Mouse (Mus musculus) cortical plate, adult 2 months (tissue): ENCODE results near the gene Dhrs7b. TPM values are rescaled to one million over a fixed set of nuclear protein-coding genes. Genes with fewer than 3 reads are reported as not detected.
"Not testable (repeated sequence)": the region's sequence is repeated elsewhere in the genome, so short reads cannot be mapped to it uniquely, and the experiment has no call there.

Experiments used
- H3K27ac ChIP-seq: fragments of 200-500 bp; 2 replicates; pipeline ENCODE4 v1.5.1; 2012; ENCODE audit warnings: low read length, control low read depth, inconsistent platforms; ENCODE audit not compliant: insufficient read depth
- H3K4me1 ChIP-seq: fragments of 200-500 bp; 2 replicates; pipeline ENCODE4 v1.6.1; 2011; ENCODE audit warnings: low read length; ENCODE audit not compliant: control insufficient read depth, insufficient read depth
- H3K4me3 ChIP-seq: fragments of 200-500 bp; 2 replicates; pipeline ENCODE4 v1.5.1; 2011; ENCODE audit warnings: mild to moderate bottlenecking, low read length, control low read depth; ENCODE audit not compliant: insufficient read depth
- CTCF ChIP-seq: fragments of 200-500 bp; IDR thresholded peaks from 2 replicates; pipeline ENCODE4 v1.5.1; 2011; ENCODE audit warnings: mild to moderate bottlenecking, control low read depth, low read length; ENCODE audit not compliant: insufficient read depth; ENCODE audit errors: extremely low read depth
- POLR2A ChIP-seq: fragments of 200-500 bp; IDR thresholded peaks from 2 replicates; pipeline ENCODE4 v1.6.1; 2011; ENCODE audit warnings: mild to moderate bottlenecking, low read length, control low read depth; ENCODE audit not compliant: insufficient read depth; ENCODE audit errors: extremely low read depth
- polyA plus RNA-seq: library from polyadenylated mRNA; depleted of rRNA; stranded (reverse); fragments of >200 nt; gene quantifications from 2 replicates; pipeline ENCODE4 v1.2.3, GENCODE M21; 2012

The Dhrs7b gene
- polyA plus RNA-seq, 1 experiment = 20.6 TPM

DNA sequence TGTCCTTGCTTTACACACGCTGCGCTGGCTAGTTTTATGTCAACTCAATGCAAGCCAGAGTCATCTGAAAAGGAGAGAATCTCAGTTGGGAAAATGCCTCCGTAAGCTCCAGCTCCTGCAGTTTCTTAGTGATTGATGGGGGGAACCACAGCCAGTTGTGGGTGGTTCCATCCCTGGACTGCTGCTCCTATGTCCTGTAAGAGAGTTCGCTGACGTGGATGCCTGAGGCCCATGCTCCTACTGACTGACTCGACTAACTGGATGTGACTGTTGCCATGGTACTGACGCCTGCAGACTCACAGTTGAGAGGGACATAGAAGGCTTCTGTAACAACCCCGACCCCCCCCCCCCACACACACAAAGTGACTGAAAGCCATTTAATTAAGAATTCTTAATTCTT, 37.5 kb downstream of the Dhrs7b start:
- Histone ChIP-seq H3K27ac (no peak overlapping the region), H3K4me3 (no peak overlapping the region), H3K4me1 (peaks cover 9% of the 10 kb centered on the region; the same call in 1 of the 2 replicates)
- TF ChIP-seq POLR2A = no peak
- no peak for TF ChIP-seq CTCF

DNA sequence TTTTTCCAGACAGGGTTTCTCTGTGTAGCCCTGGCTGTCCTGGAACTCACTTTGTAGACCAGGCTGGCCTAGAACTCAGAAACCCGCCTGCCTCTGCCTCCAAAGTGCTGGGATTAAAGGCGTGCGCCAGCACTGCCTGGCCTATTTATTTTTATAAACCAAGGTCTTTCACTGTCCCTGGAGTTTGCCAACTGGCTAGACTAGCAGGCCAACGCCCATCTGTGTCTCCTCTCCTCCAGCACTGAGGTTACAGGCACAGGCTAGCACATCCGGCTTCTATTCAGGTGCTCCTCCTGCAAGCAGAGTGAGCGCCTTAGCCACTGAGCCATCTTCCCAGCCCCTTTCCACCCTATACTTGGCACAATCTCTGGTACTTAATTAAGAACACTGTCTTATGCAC, 39.0 kb downstream of the Dhrs7b start:
- not testable (repeated sequence) for H3K27ac ChIP-seq, H3K4me3 ChIP-seq
- peaks cover 13% of the 10 kb centered on the region for H3K4me1 ChIP-seq

DNA sequence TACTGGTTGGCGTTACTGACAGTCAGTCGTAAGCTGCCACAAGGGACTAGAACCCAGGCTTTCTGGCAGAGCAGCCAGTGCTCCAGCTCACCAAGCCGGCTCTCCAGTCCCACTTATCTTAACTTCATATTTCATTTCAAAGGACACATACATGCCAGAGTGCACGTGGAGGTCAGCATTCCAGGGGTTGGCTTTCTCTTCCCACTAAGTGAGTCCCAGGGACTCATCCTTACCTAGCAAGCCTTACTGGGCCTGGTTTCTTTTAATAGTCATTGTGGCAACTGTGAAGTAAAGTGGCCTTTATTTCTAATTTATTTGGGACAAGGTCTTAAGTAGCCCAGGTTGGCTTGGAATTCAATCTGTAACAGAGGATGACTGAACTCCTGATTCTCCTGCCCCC, 41.0 kb downstream of the Dhrs7b start:
- H3K4me3 ChIP-seq = no peak overlapping the region
- no peak overlapping the region for H3K27ac ChIP-seq
- peaks cover 13% of the 10 kb centered on the region for H3K4me1 ChIP-seq
- no peak for TF ChIP-seq CTCF
- TF ChIP-seq POLR2A = no peak

DNA sequence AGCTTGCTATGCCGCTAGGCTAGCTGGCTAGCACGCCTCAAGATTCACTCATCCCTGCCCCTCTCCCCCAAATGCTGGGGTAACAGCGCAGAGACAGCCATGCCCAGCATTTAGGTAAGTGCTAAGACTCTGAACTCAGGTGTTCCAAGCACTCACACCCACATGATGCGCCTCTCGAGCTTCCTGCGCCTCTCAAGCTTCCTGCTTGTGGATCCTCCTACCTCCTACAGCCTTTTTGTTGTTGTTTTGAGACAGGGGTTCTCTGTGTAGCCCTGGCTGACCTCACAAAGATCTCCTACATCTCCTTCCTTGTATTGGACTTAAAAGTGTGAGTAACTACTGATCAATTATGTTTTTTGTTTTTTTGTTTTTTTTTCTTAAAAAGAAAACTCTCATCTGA, 42.7 kb downstream of the Dhrs7b start:
- no peak overlapping the region for H3K4me3 ChIP-seq
- TF ChIP-seq CTCF (no peak), POLR2A (no peak)
- no peak overlapping the region for H3K27ac ChIP-seq
- H3K4me1 ChIP-seq = peaks cover 15% of the 10 kb centered on the region

DNA sequence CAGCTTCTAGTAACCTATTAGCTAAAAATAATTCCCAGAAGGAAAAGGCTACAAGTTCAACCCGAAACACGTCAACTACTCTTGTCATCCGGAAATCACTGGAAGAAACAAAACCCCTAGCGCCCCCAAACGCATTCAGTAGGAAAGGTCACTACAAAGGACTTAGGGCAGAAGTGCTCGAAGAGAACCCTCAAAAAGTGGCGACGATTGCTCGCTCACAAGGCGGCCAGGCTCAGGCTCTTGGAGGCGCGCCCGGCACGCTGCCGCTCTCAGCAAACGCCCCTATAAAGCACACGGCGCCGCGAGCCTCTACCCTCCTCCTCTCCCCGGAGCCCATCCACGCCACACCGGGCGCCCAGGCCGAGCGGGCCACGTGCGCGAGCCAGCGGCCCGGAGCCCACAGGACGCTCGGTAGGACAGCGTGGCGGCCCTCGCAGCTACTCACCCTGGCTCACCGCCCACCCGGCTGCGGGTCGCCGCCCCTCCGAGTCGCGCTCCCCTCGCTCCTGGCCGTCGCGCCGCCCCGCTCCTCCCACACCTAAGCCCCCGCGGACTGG, 47.7 kb downstream of the Dhrs7b start:
- H3K4me1 ChIP-seq = peaks cover 9% of the 10 kb centered on the region
- peak overlapping the region; percentile 30; the same call in 1 of the 2 replicates for H3K27ac ChIP-seq
- TF ChIP-seq CTCF (no peak), POLR2A (no peak)
- peak overlapping the region; percentile 66 for H3K4me3 ChIP-seq

DNA sequence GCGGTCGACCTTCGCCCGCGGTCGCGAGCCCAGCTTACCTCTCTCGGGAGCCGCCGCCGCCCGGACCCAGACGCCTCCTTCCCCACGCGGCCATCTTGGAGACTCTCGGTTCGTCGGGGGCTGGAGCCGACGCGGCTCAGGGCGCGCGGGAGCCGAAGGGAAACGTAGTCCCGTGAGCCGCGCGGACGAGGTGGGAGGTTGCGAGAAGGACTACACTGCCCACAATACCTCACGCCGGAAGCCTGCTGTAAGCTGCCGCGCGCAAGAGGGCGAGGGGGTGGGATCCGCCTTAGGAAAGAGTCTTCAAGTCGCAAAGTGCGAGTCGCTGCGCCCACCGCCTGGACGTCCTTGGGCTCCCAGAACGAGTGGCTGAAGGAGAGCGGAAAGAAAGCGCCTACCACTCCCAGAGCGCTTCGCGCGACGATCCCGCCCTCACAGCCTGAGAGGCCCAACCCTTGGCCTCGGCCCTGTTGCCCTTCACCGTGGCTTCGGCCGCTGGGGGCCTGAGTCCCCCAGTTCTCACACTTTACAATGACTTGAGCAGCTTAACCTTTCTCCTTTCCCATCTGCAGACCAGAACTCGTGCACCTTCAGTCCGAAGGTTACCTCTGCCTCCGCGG, 48.4 kb downstream of the Dhrs7b start, which contains the start of gene Tmem11:
Tmem11 (minus strand) TSS at position 598 of the 620 bp plus-strand sequence.
- Histone ChIP-seq H3K4me3 (peak within 1 kb of the TSS; percentile 66), H3K27ac (peak within 1 kb of the TSS; percentile 82), H3K4me1 (peaks cover 9% of the 10 kb centered on the region)
- no peak for TF ChIP-seq CTCF
- peak; percentile 87; the same call in 1 of the 2 replicates for TF ChIP-seq POLR2A

DNA sequence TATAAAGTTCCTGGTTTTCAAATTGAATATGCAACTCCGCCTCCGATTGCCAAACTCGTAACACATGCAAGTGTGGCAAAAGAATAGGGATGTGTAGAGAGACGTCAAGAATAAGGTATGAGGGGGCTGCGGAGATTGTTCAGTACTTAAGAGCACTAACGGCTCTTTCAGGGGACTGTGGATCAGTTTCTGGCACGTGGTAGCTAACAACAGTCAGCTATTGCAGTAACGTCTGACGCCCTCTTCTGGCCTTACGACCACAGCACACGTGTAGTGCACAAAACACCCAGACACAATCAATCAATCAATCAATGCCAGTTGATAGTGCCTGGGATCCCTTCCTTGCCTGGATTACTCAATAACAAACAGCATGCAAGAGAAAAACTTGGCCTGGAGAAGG, 49.0 kb downstream of the Dhrs7b start:
- Histone ChIP-seq H3K4me1 (peaks cover 7% of the 10 kb centered on the region), H3K4me3 (peak overlapping the region; percentile 66), H3K27ac (peak overlapping the region; percentile 82)
- peak; percentile 79 for TF ChIP-seq CTCF
- no peak for TF ChIP-seq POLR2A

DNA sequence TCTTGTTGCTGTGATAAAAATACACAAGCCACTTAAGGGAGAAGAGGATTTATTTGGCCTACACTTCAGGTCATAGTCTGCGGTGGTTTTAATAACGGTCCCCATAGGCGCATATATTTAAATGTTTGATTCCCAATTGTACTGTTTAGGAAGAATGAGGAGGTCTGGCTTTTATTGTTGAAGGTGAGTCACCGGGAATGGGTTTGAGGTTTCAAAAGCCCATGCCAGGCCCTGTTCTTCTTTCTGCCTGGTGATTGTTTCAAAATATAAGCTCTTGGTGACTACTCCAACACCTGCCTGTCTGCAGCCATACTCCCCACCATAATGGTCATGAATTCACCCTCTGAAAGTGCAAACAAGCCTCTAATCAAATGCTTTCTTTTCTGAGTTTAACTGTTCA, 50.1 kb downstream of the Dhrs7b start:
- Histone ChIP-seq H3K4me3 (no peak overlapping the region), H3K4me1 (peaks cover 7% of the 10 kb centered on the region), H3K27ac (no peak overlapping the region)
- TF ChIP-seq POLR2A (no peak), CTCF (no peak)

DNA sequence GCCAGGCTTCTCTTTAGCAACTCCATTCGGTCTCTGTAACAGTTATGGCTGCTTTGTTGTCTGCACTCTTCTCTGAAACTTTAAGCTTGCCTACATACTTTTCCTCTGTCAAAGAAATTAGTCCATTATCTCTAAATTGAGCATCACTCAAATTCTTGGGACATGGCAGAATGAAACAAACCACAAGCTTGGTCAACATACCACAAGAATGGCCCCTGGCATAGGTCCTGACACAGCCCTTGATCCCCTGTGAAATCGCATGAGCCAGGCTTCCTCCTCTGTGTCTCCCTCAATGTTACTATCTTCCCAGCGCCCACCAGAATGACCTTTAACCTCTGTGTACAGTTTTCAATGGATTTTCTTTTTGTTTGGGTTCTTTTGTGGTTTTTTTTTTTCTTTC, 52.0 kb downstream of the Dhrs7b start:
- TF ChIP-seq POLR2A (no peak), CTCF (no peak)
- Histone ChIP-seq H3K4me1 (peaks cover 2% of the 10 kb centered on the region; the same call in 1 of the 2 replicates), H3K4me3 (no peak overlapping the region), H3K27ac (no peak overlapping the region)

DNA sequence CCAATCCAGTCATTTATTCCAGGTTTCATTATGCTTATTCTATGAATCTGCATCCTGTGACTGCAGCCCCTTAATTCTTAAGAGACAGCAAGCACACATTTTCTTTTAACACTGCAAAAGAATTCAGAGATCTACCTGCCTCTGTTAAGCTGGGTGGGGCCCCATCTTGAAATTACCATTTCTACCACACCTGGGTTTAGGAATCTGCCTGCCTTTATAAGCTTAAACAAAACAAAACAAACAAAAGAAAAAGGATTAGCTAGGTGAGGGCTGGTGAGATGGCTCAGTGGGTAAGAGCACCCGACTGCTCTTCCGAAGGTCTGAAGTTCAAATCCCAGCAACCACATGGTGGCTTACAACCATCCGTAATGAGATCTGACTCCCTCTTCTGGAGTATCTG, 56.6 kb downstream of the Dhrs7b start:
- H3K4me1 ChIP-seq, H3K4me3 ChIP-seq, H3K27ac ChIP-seq: not testable (repeated sequence)
